Mouse (Mus musculus): ENCODE data around the gene Kcnv2. TPM values are rescaled to one million over a fixed set of nuclear protein-coding genes. Genes with fewer than 3 reads are reported as not detected.

Gene Kcnv2
- total and polyA plus RNA-seq, 3 experiments, result 0.16 TPM; not detected in 2

- H3K27me3 ChIP-seq (ENCODE audit: insufficient read depth, low read length), result peaks cover 3% of the 10 kb centered on the region; the same call in 1 of the 2 replicates
These were observed 24.1 kb downstream of the Kcnv2 start for GRCm38 (mm10) chr19:27346501-27346900.

GRCm38 (mm10) chr19:27351700-27352099 is 29.3 kb downstream of the Kcnv2 start:
- Histone ChIP-seq H3K36me3 (replicated peaks) (no peaks in the 10 kb centered on the region), H3K4me1 (ENCODE audit: insufficient read depth, low read depth, low read length) (no peaks in the 10 kb centered on the region), H3K4me3 (ENCODE audit: low read depth, low read length) (no peak overlapping the region), H3K27me3 (ENCODE audit: insufficient read depth, low read length) (no peaks in the 10 kb centered on the region), H3K9me3 (replicated peaks) (no peaks in the 10 kb centered on the region; the same call in 1 of the 2 replicates)
- TF ChIP-seq TAL1 (conservative IDR thresholded peaks at IDR 0.05; ENCODE audit: low read depth, low read length) (no peak), GATA2 (IDR thresholded peaks at IDR 0.05; ENCODE audit: borderline replicate concordance, low read depth, low read length) (no peak)
- no peak for ATAC-seq (ENCODE audit: extremely low read depth, insufficient number of reproducible peaks, low FRiP score, poor library complexity, severe bottlenecking)
- no peak for DNase-seq (ENCODE audit: low spot score)

More at GRCm38 (mm10) chr19:27346501-27346900, 24.1 kb downstream of the Kcnv2 start:
- TF ChIP-seq GATA1 (IDR thresholded peaks at IDR 0.05; ENCODE audit: borderline replicate concordance, low read length) (no peak), TAL1 (conservative IDR thresholded peaks at IDR 0.05; ENCODE audit: low read depth, low read length) (no peak), GATA2 (IDR thresholded peaks at IDR 0.05; ENCODE audit: borderline replicate concordance, low read depth, low read length) (no peak), POLR2AphosphoS5 (IDR thresholded peaks at IDR 0.05; ENCODE audit: insufficient replicate concordance, low read depth, low read length) (no peak), CTCF (IDR thresholded peaks at IDR 0.05; ENCODE audit: low read depth, low read length) (no peak)
- Histone ChIP-seq H3K4me1 (ENCODE audit: insufficient read depth, low read depth, low read length) (no peaks in the 10 kb centered on the region), H3K4me3 (ENCODE audit: low read depth, low read length) (no peak overlapping the region), H3K36me3 (replicated peaks) (no peaks in the 10 kb centered on the region), H3K9me3 (replicated peaks) (no peaks in the 10 kb centered on the region)
- DNase-seq (ENCODE audit: low spot score) (no peak), ATAC-seq (ENCODE audit: extremely low read depth, insufficient number of reproducible peaks, low FRiP score, poor library complexity, severe bottlenecking) (no peak)

GRCm38 (mm10) chr19:27360381-27360780 is 38.0 kb downstream of the Kcnv2 start:
- Histone ChIP-seq H3K4me3 (ENCODE audit: low read depth, low read length) (no peak overlapping the region), H3K27me3 (ENCODE audit: insufficient read depth, low read length) (no peaks in the 10 kb centered on the region), H3K36me3 (replicated peaks) (no peaks in the 10 kb centered on the region), H3K9me3 (replicated peaks) (no peaks in the 10 kb centered on the region; the same call in 1 of the 2 replicates), H3K4me1 (ENCODE audit: insufficient read depth, low read depth, low read length) (no peaks in the 10 kb centered on the region)
- no peak for DNase-seq (ENCODE audit: low spot score)
- ATAC-seq (ENCODE audit: extremely low read depth, insufficient number of reproducible peaks, low FRiP score, poor library complexity, severe bottlenecking), result no peak
- no peak for TF ChIP-seq GATA1 (IDR thresholded peaks at IDR 0.05; ENCODE audit: borderline replicate concordance, low read length)
- TF ChIP-seq POLR2AphosphoS5 (IDR thresholded peaks at IDR 0.05; ENCODE audit: insufficient replicate concordance, low read depth, low read length), result no peak
- TF ChIP-seq CTCF (IDR thresholded peaks at IDR 0.05; ENCODE audit: low read depth, low read length), result no peak
- no peak for TF ChIP-seq GATA2 (IDR thresholded peaks at IDR 0.05; ENCODE audit: borderline replicate concordance, low read depth, low read length)
- TF ChIP-seq TAL1 (conservative IDR thresholded peaks at IDR 0.05; ENCODE audit: low read depth, low read length), result no peak

- DNase-seq (ENCODE audit: low spot score) (no peak), ATAC-seq (ENCODE audit: extremely low read depth, insufficient number of reproducible peaks, low FRiP score, poor library complexity, severe bottlenecking) (no peak)
- Histone ChIP-seq H3K4me1 (ENCODE audit: insufficient read depth, low read depth, low read length) (no peaks in the 10 kb centered on the region), H3K9me3 (replicated peaks) (no peaks in the 10 kb centered on the region), H3K36me3 (replicated peaks) (no peaks in the 10 kb centered on the region), H3K27me3 (ENCODE audit: insufficient read depth, low read length) (peaks cover 10% of the 10 kb centered on the region; the same call in 1 of the 2 replicates), H3K4me3 (ENCODE audit: low read depth, low read length) (no peak overlapping the region)
- TF ChIP-seq GATA1 (IDR thresholded peaks at IDR 0.05; ENCODE audit: borderline replicate concordance, low read length) (no peak), TAL1 (conservative IDR thresholded peaks at IDR 0.05; ENCODE audit: low read depth, low read length) (no peak)
These were observed 41.5 kb downstream of the Kcnv2 start for GRCm38 (mm10) chr19:27363891-27364290.

- ATAC-seq (ENCODE audit: extremely low read depth, insufficient number of reproducible peaks, low FRiP score, poor library complexity, severe bottlenecking), result no peak
These were observed 42.1 kb downstream of the Kcnv2 start for GRCm38 (mm10) chr19:27364521-27364931.

GRCm38 (mm10) chr19:27366113-27366746 is 43.8 kb downstream of the Kcnv2 start:
- DNase-seq (ENCODE audit: low spot score) (no peak), ATAC-seq (ENCODE audit: extremely low read depth, insufficient number of reproducible peaks, low FRiP score, poor library complexity, severe bottlenecking) (no peak)
- H3K9me3 ChIP-seq (replicated peaks), result no peaks in the 10 kb centered on the region
- no peak overlapping the region for H3K4me3 ChIP-seq (ENCODE audit: low read depth, low read length)
- no peaks in the 10 kb centered on the region for H3K4me1 ChIP-seq (ENCODE audit: insufficient read depth, low read depth, low read length)
- no peaks in the 10 kb centered on the region for H3K36me3 ChIP-seq (replicated peaks)
- TF ChIP-seq POLR2AphosphoS5 (IDR thresholded peaks at IDR 0.05; ENCODE audit: insufficient replicate concordance, low read depth, low read length) (no peak), TAL1 (conservative IDR thresholded peaks at IDR 0.05; ENCODE audit: low read depth, low read length) (no peak), GATA2 (IDR thresholded peaks at IDR 0.05; ENCODE audit: borderline replicate concordance, low read depth, low read length) (no peak), GATA1 (IDR thresholded peaks at IDR 0.05; ENCODE audit: borderline replicate concordance, low read length) (no peak), CTCF (IDR thresholded peaks at IDR 0.05; ENCODE audit: low read depth, low read length) (no peak)
- H3K27me3 ChIP-seq (ENCODE audit: insufficient read depth, low read length), result peaks cover 10% of the 10 kb centered on the region; the same call in 1 of the 2 replicates

More at GRCm38 (mm10) chr19:27364521-27364931, 42.1 kb downstream of the Kcnv2 start:
- DNase-seq (ENCODE audit: low spot score), result no peak
- TF ChIP-seq TAL1 (conservative IDR thresholded peaks at IDR 0.05; ENCODE audit: low read depth, low read length), result no peak
- TF ChIP-seq CTCF (IDR thresholded peaks at IDR 0.05; ENCODE audit: low read depth, low read length), result no peak
- TF ChIP-seq POLR2AphosphoS5 (IDR thresholded peaks at IDR 0.05; ENCODE audit: insufficient replicate concordance, low read depth, low read length), result no peak
- TF ChIP-seq GATA2 (IDR thresholded peaks at IDR 0.05; ENCODE audit: borderline replicate concordance, low read depth, low read length), result no peak
- no peaks in the 10 kb centered on the region for H3K4me1 ChIP-seq (ENCODE audit: insufficient read depth, low read depth, low read length)
- no peak overlapping the region for H3K4me3 ChIP-seq (ENCODE audit: low read depth, low read length)
- no peaks in the 10 kb centered on the region for H3K36me3 ChIP-seq (replicated peaks)
- peaks cover 10% of the 10 kb centered on the region; the same call in 1 of the 2 replicates for H3K27me3 ChIP-seq (ENCODE audit: insufficient read depth, low read length)
- no peaks in the 10 kb centered on the region for H3K9me3 ChIP-seq (replicated peaks)

Measured in G1E (cell line).